Mouse (Mus musculus): ENCODE measurements around the gene Clec14a. TPM values are rescaled to one million over a fixed set of nuclear protein-coding genes. Genes with fewer than 3 reads are reported as not detected.

Gene Clec14a
- total and polyA plus RNA-seq, 2 experiments from 2014 or later = 6.0 to 6.5 TPM

DNA sequence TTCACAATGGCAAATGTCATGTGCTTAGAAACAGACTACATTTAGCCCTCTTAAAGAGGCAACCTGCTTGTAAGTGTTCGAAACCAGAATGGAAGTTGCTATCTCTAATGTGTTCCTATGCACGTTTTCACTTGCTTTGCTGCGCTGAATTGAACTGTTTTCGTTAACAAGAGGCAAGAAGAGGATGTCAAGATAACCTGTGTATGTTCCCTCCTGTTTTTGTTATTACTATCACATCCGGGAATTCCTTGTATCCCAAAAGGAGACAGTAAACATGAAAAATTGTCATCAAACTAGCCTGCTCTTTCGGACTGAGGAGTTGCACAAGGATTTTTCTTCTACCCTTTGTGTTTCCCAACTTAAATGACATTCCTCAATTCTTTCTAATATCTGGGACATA lies 1.4 kb upstream of the Clec14a start:
- Histone ChIP-seq H3K4me1 (ENCODE audit: insufficient read depth, low read length) (0 out of 2 replicates have a peak, but pooled peaks cover 3% of the 10 kb centered on the region), H3K4me3 (ENCODE audit: low read depth, low read length) (no peak overlapping the region), H3K27ac (ENCODE audit: low read depth, low read length) (no peak overlapping the region), H3K9ac (replicated peaks; ENCODE audit: low read length, poor library complexity, severe bottlenecking) (no peak overlapping the region), H3K4me2 (ENCODE audit: low read depth, low read length, poor library complexity, severe bottlenecking) (no peak overlapping the region), H3K9me3 (ENCODE audit: low read length) (no peaks in the 10 kb centered on the region), H3K36me3 (ENCODE audit: insufficient read depth, low read length) (no peaks in the 10 kb centered on the region), H3K27me3 (ENCODE audit: insufficient read depth, low read length) (no peaks in the 10 kb centered on the region)
- no peak for TF ChIP-seq CTCF (IDR thresholded peaks at IDR 0.05)
- ATAC-seq (ENCODE audit: low FRiP score) (no peak), DNase-seq (ENCODE audit: low spot score) (no peak)
- WGBS = 77% methylated on average over 6 of the region's 6 CpGs

DNA sequence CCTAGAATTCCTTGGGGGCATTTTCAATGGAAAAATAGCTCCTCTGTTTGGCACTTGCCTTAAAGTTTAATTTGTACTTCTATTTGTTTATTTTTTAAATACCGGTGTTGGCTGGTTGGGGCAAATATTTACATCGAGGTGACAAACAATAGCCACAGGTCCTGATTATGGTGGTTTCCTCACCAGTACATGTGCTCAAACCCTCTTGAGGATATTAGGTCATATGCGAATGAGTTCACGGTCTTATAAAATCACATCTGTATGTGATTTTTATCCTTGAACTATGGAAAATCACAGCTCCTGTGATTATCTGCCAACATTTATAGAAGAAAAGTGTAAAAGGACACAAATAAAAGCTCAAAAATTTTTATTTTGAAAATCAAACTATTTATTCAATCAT lies 415 bp upstream of the Clec14a start:
- Histone ChIP-seq H3K4me1 (ENCODE audit: insufficient read depth, low read length) (0 out of 2 replicates have a peak, but pooled peaks cover 3% of the 10 kb centered on the region), H3K36me3 (ENCODE audit: insufficient read depth, low read length) (no peaks in the 10 kb centered on the region), H3K4me3 (ENCODE audit: low read depth, low read length) (no peak overlapping the region), H3K9me3 (ENCODE audit: low read length) (no peaks in the 10 kb centered on the region), H3K9ac (replicated peaks; ENCODE audit: low read length, poor library complexity, severe bottlenecking) (no peak overlapping the region), H3K27me3 (ENCODE audit: insufficient read depth, low read length) (no peaks in the 10 kb centered on the region), H3K27ac (ENCODE audit: low read depth, low read length) (no peak overlapping the region), H3K4me2 (ENCODE audit: low read depth, low read length, poor library complexity, severe bottlenecking) (no peak overlapping the region)
- ATAC-seq (ENCODE audit: low FRiP score) = no peak
- no peak for DNase-seq (ENCODE audit: low spot score)
- TF ChIP-seq CTCF (IDR thresholded peaks at IDR 0.05) = no peak
- WGBS = 80% methylated on average over 4 of the region's 4 CpGs

DNA sequence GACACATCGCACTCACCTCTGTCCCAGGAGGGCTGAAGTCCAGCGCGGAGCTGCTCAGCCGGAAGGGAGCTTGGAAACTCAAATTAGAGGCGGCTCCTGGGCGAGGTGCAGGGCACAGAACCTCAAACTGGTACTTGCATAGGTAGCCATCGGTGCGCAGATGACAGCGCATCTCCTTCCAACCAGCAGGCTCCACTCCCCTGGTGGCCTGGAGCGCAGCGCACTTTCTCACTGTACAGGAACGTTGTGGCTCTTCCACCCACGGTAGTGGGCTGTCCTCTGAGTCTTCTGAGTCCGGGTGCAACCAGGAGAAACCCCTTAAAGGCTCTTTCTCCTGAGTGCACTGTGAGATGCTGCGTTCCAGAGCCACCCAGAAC lies 916 bp downstream of the Clec14a start:
- peak overlapping the region; percentile 43 for H3K4me3 ChIP-seq (ENCODE audit: low read depth, low read length)
- no peak overlapping the region for H3K27ac ChIP-seq (ENCODE audit: low read depth, low read length)
- DNase-seq (ENCODE audit: low spot score) (peak; percentile 12), ATAC-seq (ENCODE audit: low FRiP score) (peak; percentile 61)
- H3K9me3 ChIP-seq (ENCODE audit: low read length) = no peaks in the 10 kb centered on the region
- 8% methylated on average over 15 of the region's 15 CpGs for WGBS
- H3K9ac ChIP-seq (replicated peaks; ENCODE audit: low read length, poor library complexity, severe bottlenecking) = peak overlapping the region; percentile 48
- H3K4me1 ChIP-seq (ENCODE audit: insufficient read depth, low read length) = 0 out of 2 replicates have a peak, but pooled peaks cover 3% of the 10 kb centered on the region
- H3K4me2 ChIP-seq (ENCODE audit: low read depth, low read length, poor library complexity, severe bottlenecking) = peak overlapping the region; percentile 79
- H3K27me3 ChIP-seq (ENCODE audit: insufficient read depth, low read length) = no peaks in the 10 kb centered on the region
- H3K36me3 ChIP-seq (ENCODE audit: insufficient read depth, low read length) = no peaks in the 10 kb centered on the region
- peak; percentile 21; the same call in 1 of the 2 replicates for TF ChIP-seq CTCF (IDR thresholded peaks at IDR 0.05)

DNA sequence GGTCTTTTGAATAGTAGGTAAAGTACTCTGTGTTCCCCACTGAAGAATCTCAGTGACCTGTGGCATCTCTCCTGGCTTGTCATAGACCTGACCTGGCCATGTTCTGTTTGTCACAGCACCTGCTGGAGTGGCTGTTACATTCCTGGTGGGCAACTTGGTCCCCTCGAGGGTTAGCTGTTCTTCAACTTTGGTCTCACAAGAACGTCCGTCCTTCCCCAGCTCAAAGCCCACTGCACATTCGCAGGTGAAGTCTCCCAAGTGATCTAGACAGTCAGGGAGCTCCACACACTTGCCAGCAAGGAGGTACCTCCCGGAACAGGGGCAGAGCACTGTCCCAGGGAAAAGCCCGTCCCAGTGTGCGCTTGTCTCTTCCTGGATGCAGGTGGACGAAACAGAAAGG lies 1.3 kb downstream of the Clec14a start:
- Histone ChIP-seq H3K9me3 (ENCODE audit: low read length) (no peaks in the 10 kb centered on the region), H3K27me3 (ENCODE audit: insufficient read depth, low read length) (no peaks in the 10 kb centered on the region), H3K4me1 (ENCODE audit: insufficient read depth, low read length) (0 out of 2 replicates have a peak, but pooled peaks cover 3% of the 10 kb centered on the region), H3K4me2 (ENCODE audit: low read depth, low read length, poor library complexity, severe bottlenecking) (peak overlapping the region; percentile 79), H3K27ac (ENCODE audit: low read depth, low read length) (no peak overlapping the region), H3K9ac (replicated peaks; ENCODE audit: low read length, poor library complexity, severe bottlenecking) (no peak overlapping the region), H3K36me3 (ENCODE audit: insufficient read depth, low read length) (no peaks in the 10 kb centered on the region), H3K4me3 (ENCODE audit: low read depth, low read length) (peak overlapping the region; percentile 43)
- DNase-seq (ENCODE audit: low spot score) = no peak
- 40% methylated on average over 8 of the region's 8 CpGs for WGBS
- TF ChIP-seq CTCF (IDR thresholded peaks at IDR 0.05) = no peak
- no peak for ATAC-seq (ENCODE audit: low FRiP score)

DNA sequence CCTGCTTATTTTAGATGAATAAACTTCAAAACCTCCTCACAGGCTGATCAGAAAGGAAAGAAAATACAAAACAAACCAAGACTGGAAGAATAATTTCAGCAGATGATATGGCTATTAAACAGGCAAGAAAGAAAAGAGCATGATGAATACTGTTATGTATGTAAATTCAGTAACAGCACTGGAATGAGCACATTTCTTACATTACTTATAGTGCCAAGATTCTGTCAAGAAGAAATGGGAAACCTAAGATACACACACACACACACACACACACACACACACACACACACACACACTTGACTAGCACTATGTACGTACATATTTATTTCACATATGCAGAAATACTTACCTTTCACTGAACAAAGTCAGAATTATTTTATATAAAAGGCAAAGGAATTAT lies 17.2 kb downstream of the Clec14a start:
- no peak overlapping the region for H3K9ac ChIP-seq (replicated peaks; ENCODE audit: low read length, poor library complexity, severe bottlenecking)
- H3K27ac ChIP-seq (ENCODE audit: low read depth, low read length) = no peak overlapping the region
- WGBS = 85% methylated on average over 1 of the region's 1 CpGs
- no peak for TF ChIP-seq CTCF (IDR thresholded peaks at IDR 0.05)
- no peaks in the 10 kb centered on the region for H3K4me1 ChIP-seq (ENCODE audit: insufficient read depth, low read length)
- no peaks in the 10 kb centered on the region for H3K27me3 ChIP-seq (ENCODE audit: insufficient read depth, low read length)
- no peak overlapping the region for H3K4me3 ChIP-seq (ENCODE audit: low read depth, low read length)
- DNase-seq (ENCODE audit: low spot score) (no peak), ATAC-seq (ENCODE audit: low FRiP score) (no peak)
- H3K36me3 ChIP-seq (ENCODE audit: insufficient read depth, low read length) = no peaks in the 10 kb centered on the region
- no peaks in the 10 kb centered on the region for H3K9me3 ChIP-seq (ENCODE audit: low read length)
- no peak overlapping the region for H3K4me2 ChIP-seq (ENCODE audit: low read depth, low read length, poor library complexity, severe bottlenecking)

DNA sequence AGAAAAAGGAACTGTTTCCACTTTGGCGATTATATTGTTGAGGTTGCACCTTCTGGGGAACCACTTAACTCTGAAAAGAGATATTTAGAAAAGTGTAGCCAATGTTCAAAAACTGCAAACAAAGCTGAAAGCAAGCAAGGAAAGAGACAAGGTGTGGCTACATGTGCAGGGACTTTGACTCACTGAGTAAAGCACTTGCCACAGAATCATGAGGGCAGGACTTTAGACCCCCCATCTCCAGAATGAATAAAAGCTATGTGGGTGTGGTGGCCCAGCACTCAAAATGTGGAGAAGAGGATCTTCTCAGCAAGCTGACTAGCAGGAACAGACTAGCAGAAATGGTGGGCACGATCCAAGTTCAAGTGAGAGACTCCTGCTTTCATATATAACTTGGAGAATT lies 36.6 kb downstream of the Clec14a start:
- Histone ChIP-seq H3K4me3 (ENCODE audit: low read depth, low read length) (no peak overlapping the region), H3K36me3 (ENCODE audit: insufficient read depth, low read length) (no peaks in the 10 kb centered on the region), H3K9ac (replicated peaks; ENCODE audit: low read length, poor library complexity, severe bottlenecking) (no peak overlapping the region), H3K9me3 (ENCODE audit: low read length) (no peaks in the 10 kb centered on the region), H3K27me3 (ENCODE audit: insufficient read depth, low read length) (no peaks in the 10 kb centered on the region), H3K4me1 (ENCODE audit: insufficient read depth, low read length) (no peaks in the 10 kb centered on the region), H3K27ac (ENCODE audit: low read depth, low read length) (no peak overlapping the region), H3K4me2 (ENCODE audit: low read depth, low read length, poor library complexity, severe bottlenecking) (no peak overlapping the region)
- no peak for TF ChIP-seq CTCF (IDR thresholded peaks at IDR 0.05)
- ATAC-seq (ENCODE audit: low FRiP score) = no peak
- WGBS = 100% methylated on average over 2 of the region's 2 CpGs
- DNase-seq (ENCODE audit: low spot score) = no peak
